Mouse (Mus musculus): Measurements from ENCODE around the gene Aqp12. TPM values are rescaled to one million over a fixed set of nuclear protein-coding genes. Genes with fewer than 3 reads are reported as not detected.
A peak's percentile ranks its signal among the peaks of the same experiment; 100 is the strongest.
"Not testable (repeated sequence)": the region's sequence is repeated elsewhere in the genome, so short reads cannot be mapped to it uniquely, and the experiment has no call there.

The Aqp12 gene
- not detected for total RNA-seq (2021)
- long read RNA-seq, experiment 1, result 0 reads
- long read RNA-seq, experiment 2, result 0 reads

DNA sequence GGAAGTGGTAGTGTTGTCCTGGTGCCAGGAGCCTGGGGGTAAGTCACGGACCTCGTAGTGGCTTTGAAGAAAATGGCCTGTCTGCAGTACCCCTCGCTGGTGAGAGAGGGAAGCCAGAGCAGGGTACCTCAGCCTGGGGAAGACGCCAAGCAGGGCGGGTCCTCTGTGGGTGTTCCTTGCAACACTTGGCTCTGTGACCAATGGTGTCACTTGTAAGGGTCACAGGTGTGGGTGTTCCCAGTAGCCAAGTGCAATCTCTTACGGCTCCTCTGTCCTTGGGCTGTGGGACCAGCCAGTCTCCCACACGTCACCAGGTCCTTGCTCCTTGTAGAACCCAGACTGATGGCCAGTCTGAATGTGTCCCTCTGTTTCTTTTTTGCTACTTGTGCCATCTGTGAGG, at the start of gene Aqp12:
Aqp12 (plus strand) TSS at position 274 of the 400 bp plus-strand sequence.
- DNase-seq (ENCODE audit: low spot score in 2 of 2), result no peak

DNA sequence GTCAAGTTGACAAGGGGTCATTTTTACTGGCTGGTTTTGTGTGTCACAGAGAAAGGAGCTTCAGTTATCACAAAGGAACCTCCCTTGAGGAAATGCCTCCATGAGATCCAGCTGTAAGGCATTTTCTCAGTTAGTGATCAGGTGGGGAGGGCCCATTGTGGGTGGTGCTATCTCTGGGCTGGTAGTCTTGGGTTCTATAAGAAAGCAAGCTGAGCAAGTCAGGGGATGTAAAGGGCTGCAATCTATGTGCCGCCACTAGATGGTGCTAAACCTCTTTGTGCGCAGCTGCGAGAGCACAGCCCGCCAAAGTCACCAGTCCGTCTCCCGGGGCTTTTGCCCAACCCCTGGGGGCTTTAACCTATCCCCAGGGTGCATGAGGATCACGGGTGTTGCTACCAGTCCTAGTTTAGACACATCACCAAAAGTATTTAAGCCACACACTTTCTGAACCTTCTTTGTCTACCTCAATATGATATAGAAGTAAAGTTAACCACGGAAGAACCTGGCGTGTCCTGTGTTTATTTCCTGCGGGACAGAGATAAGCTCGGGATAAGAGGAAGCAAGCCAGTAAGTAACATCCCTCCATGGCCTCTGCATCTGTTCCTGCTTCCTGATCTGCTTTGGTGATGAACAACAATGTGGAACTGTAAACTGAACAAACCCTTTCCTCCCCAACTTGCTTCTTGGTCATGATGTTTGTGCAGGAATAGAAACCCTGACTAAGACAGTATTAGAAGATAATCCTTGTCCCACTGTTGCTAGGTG, 49.4 kb upstream of the Aqp12 start:
- peak; percentile 66 to 74 for DNase-seq (ENCODE audit: low spot score in 2 of 2)

DNA sequence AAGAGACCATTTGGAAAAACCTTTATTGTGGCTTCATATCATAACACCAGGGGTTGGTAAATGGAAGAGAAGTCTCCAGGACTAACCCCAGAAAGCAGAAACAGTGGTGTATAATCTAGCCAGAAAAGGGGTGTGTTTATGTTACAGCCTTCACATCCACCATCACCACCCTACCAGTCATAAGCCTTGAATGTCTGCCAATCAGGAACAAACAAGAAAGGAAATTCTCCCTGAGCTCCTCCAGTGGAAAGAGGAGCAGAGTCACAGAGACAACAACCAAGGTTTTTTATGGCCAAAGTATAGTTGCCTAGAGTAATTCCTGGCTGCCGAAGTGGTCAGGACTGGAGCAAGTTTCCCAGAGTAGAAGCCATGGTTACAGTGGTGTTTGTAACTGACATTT, 47.1 kb upstream of the Aqp12 start:
- DNase-seq (ENCODE audit: low spot score in 2 of 2), result no peak

DNA sequence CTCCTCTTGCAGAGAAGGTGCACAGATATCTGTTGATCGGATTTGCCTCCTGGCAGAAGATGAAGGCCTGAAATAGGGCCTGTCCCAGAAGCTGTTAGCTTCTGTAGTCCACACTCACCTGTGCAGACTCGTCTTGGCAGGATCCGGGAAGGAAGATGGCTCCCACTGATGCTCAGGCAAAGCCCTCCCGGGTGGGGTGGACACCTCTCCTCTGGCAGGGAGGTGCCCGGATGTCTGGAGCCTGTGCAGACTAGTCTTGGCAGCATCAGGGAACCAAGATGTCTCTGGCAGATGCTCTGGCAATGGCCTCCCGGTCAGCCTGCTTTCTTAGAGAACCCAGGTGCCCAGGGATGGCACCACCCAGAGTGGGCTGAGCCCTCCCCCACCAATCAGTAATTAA, 35.3 kb upstream of the Aqp12 start:
- DNase-seq (ENCODE audit: low spot score in 2 of 2), result not testable (repeated sequence)

DNA sequence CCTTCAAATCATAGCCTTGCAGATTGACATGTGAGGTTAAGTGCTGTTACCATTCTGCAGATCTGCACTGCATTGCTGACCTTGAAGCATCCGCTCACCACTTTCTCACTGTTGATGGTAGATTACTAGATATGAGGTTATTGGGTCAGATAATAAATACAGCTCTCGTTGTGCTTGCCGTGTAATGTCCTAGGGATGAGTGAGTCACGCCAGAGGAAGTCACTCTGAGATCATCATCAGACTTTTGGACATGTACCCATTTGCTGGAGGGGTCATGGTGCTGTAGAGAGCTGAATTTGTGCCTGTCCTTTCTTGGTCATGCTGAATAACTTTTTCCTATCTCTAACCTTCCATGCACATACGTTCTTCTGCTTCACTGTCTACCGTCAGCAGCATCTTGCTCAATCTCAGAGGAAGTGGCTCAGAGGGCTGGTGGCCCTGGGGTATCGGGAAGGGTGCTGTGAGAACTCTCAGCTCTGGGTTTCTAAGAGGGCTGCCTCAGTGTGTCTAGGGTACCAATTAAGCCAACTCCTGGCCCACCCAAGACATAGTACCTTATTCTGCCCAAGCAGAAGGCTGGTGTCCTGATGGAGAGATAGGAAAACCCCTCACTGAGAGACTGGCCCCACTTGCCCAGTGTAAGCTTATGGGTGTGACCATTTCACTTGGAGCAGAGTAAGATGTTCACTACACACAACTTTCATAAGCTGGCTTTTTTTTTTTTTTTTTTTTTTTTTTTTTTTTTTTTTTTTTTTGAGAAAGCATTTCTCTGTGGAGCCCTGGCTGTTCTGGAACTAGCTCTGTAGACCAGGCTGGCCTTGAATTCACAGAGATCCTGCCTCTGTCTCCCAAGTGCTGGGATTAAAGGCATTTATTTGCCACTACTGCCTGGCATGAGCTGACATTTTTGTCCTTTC, 34.0 kb upstream of the Aqp12 start:
- DNase-seq (ENCODE audit: low spot score in 2 of 2), result no peak

DNA sequence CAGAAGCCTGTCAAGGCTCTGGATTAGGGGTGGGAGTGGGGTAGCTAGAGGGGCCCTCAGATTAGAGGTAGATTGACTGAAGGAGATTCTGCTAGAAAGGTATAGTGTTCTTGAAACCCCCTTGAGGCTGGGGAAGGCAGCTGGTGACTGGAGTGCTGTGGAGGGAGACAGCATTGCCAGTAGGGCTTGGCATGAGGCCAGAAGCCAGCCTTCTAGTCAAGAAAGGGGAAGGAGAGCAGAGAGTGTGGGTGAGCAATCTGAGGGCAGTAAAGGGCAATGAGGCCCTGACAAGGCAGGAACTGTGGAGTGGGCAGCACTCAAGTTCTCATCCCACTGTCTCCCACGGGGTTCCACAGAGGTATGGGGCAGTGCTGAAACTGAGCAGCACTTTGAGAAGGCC, 33.3 kb upstream of the Aqp12 start:
- no peak for DNase-seq (ENCODE audit: low spot score in 2 of 2)

DNA sequence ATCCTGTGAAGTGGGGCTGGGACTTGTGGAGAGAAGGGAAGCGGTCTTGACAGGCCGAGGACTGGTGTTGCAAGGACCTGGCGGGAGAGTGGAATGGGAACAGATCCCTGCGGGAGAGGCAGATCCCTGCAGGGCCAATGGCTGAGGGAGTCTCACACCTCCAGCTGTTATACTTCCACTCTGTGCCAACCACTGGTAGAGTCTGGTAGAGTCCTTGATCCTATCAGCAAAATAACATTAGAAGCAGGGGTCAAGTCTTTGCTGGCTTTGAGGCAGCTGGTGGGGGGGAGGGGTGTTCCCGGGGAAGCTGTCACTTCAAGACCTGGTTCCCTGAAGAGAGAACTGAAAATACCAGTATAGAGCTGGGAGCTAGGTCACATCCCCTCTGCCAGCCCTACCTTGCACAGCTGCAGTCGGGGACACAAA, 30.0 kb upstream of the Aqp12 start:
- no peak for DNase-seq (ENCODE audit: low spot score in 2 of 2)

DNA sequence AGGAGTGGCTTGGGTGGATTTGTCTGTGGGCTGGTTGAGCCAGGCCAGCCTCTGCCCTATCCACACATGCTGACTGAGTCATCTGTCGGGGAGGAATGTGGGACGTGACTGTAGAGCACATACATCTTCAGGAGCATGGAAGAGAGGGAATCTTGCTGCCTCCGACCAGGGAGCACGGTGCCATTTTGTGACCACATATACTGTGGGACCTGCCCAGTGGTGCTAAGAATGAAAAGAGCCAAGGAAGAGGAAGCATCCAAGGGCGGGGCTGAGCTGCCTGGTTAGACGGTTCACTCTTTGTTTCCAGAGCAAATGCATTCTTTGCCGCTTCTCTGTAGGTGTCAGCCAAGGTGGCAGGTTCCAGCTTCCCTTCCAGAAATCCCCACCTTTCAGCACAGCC, 27.5 kb upstream of the Aqp12 start:
- no peak for DNase-seq (ENCODE audit: low spot score in 2 of 2)

DNA sequence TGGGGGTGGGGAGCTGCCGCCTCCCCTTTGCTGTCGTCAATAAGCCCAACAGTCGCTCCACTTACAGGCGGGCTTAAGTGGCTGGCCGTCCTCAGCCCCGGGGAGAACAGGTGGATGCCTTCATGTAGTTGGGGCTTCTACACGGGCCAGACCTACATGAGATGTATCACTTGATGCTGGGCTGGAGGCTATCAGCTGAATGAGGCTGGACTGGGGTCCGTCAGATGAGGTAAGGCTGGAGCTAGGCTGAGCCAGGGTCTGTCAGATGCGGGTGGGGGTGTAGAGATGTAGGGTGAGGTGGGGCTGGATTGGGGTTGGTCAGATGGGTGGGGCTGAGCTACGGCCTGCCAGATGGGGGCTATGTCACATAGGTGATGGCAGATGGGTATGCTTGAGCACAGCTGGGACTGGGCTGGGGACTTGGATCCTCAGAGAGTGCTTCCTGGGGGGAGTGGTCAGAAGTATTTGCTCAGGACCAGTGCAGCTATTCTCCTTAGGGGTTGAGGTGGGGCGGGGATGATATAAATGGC, 27.0 kb upstream of the Aqp12 start:
- DNase-seq (ENCODE audit: low spot score in 2 of 2), result no peak

DNA sequence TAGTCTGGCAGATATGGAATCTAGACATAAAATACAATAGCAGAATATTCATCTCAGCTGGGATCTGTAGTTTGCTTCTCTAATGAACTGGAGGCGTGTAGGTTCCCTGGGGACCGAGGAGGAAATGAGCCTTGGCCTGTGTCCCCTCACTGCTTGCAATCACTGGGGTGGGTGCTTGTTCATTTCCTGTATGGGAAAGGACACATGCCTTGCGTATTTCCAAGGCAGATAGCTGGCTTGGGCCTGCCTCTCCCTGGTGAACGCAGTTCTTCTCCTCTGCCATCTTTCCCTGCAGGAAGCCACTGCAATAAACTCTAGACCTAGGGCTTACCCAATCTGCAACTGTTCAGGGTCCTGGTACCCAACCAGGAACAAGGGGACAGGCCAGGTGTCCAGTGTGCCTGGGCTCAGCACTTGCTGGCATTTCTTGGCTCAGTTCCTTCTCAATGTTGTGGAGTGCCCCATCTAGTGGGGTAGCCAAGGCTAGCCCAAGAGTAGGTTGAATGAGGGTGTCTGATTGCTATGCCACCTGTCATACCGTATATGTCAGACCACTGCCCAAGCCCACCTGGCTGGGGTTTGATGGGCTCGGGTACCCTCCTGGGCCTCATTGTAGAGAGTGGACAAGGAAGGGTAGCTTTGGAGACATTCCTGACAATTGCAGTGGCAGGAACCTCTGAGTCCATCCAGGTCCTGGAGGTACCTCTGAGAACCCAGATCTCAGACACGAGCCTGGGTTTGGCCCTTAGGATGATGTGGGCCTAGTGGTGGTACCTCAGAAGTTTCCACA, 24.9 kb upstream of the Aqp12 start:
- no peak for DNase-seq (ENCODE audit: low spot score in 2 of 2)

DNA sequence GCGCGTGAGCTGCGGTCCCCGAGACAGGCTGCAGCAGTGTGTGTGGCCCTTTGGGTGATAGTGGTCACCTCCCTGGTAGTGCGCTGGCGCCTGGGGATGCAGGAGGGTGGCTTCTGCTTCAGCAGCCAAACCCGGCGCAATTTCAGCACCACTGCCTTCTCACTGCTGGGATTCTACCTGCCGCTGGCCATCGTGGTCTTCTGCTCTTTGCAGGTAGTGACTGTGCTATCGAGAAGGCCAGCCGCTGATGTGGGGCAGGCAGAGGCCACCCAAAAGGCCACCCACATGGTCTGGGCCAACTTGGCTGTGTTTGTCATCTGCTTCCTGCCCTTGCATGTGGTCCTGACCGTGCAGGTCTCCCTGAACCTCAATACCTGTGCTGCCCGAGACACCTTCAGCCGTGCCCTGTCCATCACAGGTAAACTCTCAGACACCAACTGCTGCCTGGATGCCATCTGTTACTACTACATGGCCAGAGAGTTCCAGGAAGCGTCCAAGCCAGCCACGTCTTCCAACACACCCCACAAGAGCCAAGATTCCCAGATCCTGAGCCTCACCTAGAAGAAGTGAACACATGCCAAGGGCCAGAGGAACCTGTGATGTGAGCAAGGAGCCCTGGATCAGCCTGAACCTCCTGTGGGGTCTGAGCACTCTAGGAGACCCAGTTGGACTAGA, 23.1 kb upstream of the Aqp12 start:
- no peak for DNase-seq (ENCODE audit: low spot score in 2 of 2)

DNA sequence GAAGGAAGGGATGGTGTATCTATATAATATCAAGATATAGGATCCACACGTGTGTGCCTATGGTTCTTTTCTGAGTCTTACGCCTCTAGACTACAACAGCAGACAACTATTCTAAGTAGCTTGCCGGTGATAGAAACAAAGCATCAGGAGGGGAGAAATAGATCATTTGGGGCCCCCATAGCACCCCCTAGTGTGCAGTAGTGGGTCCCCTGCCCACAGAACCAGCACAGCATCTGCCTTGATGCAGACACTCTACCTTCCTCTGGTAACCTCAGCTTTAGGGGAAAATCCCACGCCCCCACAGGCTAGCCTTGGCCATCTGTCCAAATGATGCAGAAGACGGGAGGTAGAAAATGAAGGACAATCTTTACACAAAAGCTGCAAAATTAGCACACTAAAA, 21.1 kb upstream of the Aqp12 start:
- DNase-seq (ENCODE audit: low spot score in 2 of 2), result no peak

DNA sequence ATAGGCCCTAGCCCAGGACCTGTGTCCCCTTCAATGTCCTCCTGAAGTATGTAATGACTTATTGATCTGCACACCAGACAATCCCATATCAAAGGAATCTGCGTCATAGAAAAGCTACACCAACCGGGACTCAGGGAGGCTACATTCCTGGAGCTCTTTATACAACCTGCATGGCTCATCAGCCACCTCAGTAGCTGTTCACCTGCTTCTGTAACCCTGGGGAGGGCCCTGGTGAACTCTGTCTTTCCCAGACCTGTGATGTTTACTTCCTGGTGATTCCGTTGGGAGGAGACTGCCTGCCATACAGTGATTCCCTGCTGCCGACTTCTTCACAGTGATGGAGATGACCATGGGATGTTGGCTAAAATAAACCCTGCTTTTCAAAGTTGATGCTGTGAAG, 17.2 kb upstream of the Aqp12 start:
- DNase-seq (ENCODE audit: low spot score in 2 of 2), result no peak

DNA sequence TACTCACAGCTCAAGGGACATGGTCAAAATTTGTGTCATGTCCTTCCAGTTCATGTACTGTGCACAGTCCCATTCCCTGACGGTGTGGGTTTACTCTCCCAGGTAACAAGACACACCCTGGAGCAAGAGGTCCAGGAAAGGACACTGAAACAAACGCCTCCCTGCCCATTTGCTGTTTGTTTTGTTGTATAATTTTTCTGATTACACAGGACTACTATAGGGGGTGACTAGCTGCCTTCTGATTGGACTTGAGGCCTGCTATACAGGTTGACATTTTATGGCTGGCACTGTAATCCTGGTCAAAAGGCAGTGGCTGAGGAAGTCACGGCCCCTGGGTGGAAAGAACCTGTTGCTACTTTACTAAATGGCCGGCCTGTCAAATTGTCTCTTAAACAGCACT, 16.2 kb upstream of the Aqp12 start:
- DNase-seq (ENCODE audit: low spot score in 2 of 2), result no peak

DNA sequence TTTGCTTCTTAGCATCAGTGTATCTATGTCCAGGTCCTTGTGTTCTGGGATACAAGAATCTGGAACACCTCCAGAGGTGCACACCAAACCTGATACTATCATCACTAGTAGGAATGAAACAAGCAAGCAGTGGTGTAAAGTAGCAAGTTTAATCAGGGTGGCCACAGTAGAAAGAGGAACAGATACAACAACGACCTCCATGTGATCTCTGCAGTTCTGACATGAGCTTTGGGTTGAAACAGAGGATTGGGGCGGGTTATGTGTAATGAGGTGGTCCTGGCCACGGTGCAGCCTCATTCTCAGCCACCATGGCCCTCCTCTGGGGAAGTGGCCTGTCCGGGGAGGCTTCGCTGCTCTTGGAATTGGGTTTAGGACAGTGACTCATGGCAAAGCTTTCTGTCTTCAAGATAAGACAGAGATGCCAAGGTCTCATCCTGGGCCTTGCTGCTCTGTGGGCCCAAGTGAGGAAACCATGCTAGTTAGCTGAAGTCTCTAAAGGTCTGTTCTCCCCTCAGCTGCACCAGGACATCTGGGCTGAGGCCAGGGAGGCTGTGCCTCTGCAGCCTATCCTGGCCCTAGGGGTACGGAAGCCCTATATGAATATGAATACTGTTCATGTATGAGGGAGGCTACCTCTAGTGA, 13.8 kb upstream of the Aqp12 start:
- no peak for DNase-seq (ENCODE audit: low spot score in 2 of 2)

DNA sequence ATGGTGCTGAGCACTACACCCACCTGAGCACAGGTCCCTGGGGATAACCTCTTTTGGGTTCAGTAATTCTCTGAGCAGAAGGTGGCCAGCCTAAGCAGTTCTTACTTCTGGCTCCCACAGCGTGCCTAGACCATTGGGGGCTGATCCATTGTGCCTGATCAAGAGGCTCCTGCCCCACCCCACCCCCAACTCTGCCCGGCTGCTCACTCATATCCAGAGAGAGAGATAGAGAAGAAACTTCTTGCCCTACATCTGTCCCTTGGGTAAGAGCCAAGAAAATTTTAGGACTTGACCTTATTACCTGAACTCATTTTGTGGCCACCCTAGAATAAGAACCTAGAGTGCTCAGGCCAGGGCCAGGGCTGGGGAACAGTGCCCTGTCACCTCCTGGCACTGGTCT, 13.3 kb upstream of the Aqp12 start:
- no peak for DNase-seq (ENCODE audit: low spot score in 2 of 2)

DNA sequence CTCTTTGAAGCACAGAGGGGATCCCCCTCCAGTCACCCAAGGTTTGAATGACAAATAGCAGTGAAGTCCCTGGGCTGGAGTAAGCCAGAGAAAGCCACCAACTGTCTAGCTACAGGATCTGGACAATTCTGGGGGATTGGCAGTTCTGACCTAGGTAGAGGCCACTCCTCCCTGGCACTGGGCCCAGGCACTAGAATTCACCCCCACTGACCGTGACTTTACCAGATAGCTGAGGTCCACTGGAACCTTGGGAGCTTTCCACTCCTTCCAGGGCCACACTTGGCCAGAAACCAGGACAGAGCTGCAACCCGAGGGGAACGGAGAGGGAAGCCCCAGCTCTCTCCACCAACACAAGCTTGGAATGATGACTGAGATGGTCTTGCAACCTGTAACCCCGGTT, 3.1 kb downstream of the Aqp12 start:
- DNase-seq (ENCODE audit: low spot score in 2 of 2), result no peak

DNA sequence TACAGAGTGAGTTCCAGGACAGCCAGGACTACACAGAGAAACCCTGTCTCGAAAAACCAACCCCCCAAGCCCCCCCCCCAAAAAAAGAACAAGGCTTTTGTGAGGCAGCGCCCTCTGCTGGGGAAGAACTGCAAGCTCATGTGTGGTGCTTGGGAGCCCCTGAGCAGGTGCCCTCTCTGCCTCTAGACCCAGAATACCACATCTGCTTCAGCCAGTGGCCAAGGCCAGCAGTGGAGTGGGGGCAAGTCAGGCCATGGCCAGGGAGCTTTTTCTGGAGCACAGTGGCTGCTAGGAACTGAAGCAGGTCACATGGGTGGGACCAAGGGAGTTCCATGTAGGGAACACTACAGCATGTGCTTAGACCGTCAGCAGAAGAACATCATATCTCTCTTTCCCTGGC, 4.6 kb downstream of the Aqp12 start:
- no peak for DNase-seq (ENCODE audit: low spot score in 2 of 2)

DNA sequence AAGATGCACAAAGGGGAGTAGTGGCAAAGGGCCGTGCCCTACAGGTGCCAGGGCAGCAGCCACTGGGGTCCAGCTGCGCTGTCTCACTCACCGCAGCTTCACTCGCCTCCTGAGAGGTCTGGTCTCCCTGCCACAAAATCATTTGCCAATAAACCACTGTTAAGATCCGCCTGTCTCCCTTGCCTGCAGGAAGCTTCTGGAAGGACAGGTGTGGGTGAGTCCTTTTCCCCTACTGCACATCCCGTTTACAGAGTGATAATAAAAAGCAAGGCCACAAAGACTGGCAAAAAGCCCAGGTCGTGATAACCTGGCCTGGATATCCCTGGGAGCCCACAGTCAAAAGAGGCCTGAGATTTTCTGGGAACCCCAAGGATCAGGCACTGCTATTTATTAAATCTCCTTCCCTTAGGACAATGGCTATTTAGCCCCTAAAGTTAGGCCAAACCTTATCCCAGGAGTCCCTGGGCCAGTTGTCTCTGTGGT, 6.0 kb downstream of the Aqp12 start:
- DNase-seq (ENCODE audit: low spot score in 2 of 2), result no peak

DNA sequence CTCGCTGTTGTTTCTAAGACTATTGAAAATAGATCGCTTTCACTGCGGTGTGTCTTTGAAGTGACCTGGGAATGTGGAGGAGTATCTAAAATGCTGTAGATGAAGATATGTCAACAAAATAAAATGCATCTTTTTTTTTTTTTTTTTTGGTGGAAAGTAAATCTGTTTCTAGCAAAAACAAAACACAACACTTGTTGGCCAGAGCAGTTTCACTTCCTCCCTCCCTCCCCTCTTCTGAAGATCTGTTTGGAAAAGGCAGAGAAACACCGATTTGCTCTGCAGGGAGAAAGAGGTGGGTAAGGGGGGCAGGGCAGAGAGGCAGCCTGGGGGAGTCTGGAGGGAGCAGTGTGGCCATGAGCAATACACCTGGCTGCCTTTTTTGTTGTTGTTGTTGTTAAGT, 7.2 kb downstream of the Aqp12 start:
- DNase-seq (ENCODE audit: low spot score in 2 of 2), result no peak
